Mouse (Mus musculus) neural tube, embryonic 11.5 days (tissue): ENCODE results near the gene 4930539E08Rik. TPM values are rescaled to one million over a fixed set of nuclear protein-coding genes. Genes with fewer than 3 reads are reported as not detected.
A peak's percentile ranks its signal among the peaks of the same experiment; 100 is the strongest.

Source experiments
- ATAC-seq: fragments of 200-750 bp; cut with Nextera tagmentation; 2 replicates; pipeline ENCODE4 v1.8.0; 2017; ENCODE audit warnings: moderate number of reproducible peaks, mild to moderate bottlenecking, moderate TSS enrichment, moderate library complexity; ENCODE audit not compliant: insufficient read depth, low FRiP score, low TSS enrichment
- DNase-seq: peaks from one replicate; pipeline ENCODE4 v3.0.0-alpha.2; 2015; ENCODE audit warnings: low spot score
- H3K27ac ChIP-seq: fragments of 300-500 bp; sonication (generic); 2 replicates; pipeline ENCODE4 v1.5.1; 2014; ENCODE audit warnings: low read depth, mild to moderate bottlenecking, low read length
- H3K27me3 ChIP-seq: fragments of 300-500 bp; sonication (generic); 2 replicates; pipeline ENCODE4 v1.6.1; 2014; ENCODE audit warnings: mild to moderate bottlenecking, low read length, mixed read lengths; ENCODE audit not compliant: control insufficient read depth, insufficient read depth
- H3K36me3 ChIP-seq: fragments of 300-500 bp; sonication (generic); 2 replicates; pipeline ENCODE4 v1.6.1; 2014; ENCODE audit warnings: mild to moderate bottlenecking, low read length, moderate library complexity, mixed read lengths; ENCODE audit not compliant: control insufficient read depth, insufficient read depth
- H3K4me1 ChIP-seq: fragments of 300-500 bp; sonication (generic); 2 replicates; pipeline ENCODE4 v1.6.1; 2014; ENCODE audit warnings: low read length, mixed read lengths; ENCODE audit not compliant: control insufficient read depth, insufficient read depth
- H3K4me2 ChIP-seq: fragments of 300-500 bp; sonication (generic); 2 replicates; pipeline ENCODE4 v1.6.1; 2014; ENCODE audit warnings: low read depth, mild to moderate bottlenecking, moderate library complexity
- H3K4me3 ChIP-seq: fragments of 300-500 bp; sonication (generic); 2 replicates; pipeline ENCODE4 v1.5.1; 2014; ENCODE audit warnings: low read depth, low read length
- H3K9ac ChIP-seq: fragments of 300-500 bp; sonication (generic); 2 replicates; pipeline ENCODE4 v1.6.1; 2014; ENCODE audit warnings: mild to moderate bottlenecking, low read length
- H3K9me3 ChIP-seq: fragments of 300-500 bp; sonication (generic); 2 replicates; pipeline ENCODE4 v1.6.1; 2016; ENCODE audit warnings: low read length; ENCODE audit not compliant: control insufficient read depth
- WGBS: fragments of 180-500 bp; shearing (Covaris S2); extraction: QIAGEN DNeasy Blood & Tissue Kit; methylation state at CpG from one replicate; pipeline ENCODE4 v1.1.7; 2014; 5-methylcytosine and 5-hydroxymethylcytosine counted together
- polyA plus RNA-seq: library from polyadenylated mRNA; unstranded; fragments of >200 nt; fragmentation: Nextera tagmentation; extraction: Ambion mirVana; gene quantifications from 2 replicates; pipeline ENCODE4 v1.2.1, GENCODE M21; 2014

Gene 4930539E08Rik
- polyA plus RNA-seq, 1 experiment from 2014 or later: 0.15 TPM

GRCm38 (mm10) chr17:28886266-28886665 lies 28.9 kb downstream of the 4930539E08Rik start:
- no peak overlapping the region for H3K9ac ChIP-seq
- H3K9me3 ChIP-seq: 0 out of 2 replicates have a peak, but pooled peaks cover 4% of the 10 kb centered on the region
- no peaks in the 10 kb centered on the region for H3K27me3 ChIP-seq
- H3K4me2 ChIP-seq: no peak overlapping the region
- no peak for ATAC-seq
- H3K4me3 ChIP-seq: no peak overlapping the region
- H3K36me3 ChIP-seq: no peaks in the 10 kb centered on the region
- DNase-seq: no peak
- H3K4me1 ChIP-seq: no peaks in the 10 kb centered on the region
- 85% methylated on average over 8 of the region's 8 CpGs for WGBS
- H3K27ac ChIP-seq: no peak overlapping the region

DNA sequence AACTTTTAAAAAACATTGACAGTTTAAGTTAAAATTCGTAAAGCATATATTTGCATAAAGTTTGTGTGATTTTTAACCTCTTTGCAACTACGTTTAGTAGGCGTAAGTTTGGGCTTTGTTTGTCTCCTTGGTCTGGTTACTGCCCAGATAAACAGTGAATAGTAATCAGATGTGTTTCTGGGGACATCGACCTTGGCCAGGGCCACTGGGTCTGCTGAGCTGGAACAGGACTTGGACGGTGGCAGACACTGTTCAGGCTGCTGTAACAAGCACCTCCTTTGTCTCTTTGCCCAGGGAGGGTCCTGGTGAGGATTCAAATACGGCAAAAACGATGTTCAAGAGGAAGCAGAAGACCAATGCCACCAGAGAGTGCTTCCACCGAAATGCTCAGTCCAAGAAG lies 29.9 kb downstream of the 4930539E08Rik start:
- H3K9me3 ChIP-seq: 0 out of 2 replicates have a peak, but pooled peaks cover 4% of the 10 kb centered on the region
- H3K4me2 ChIP-seq: no peak overlapping the region
- H3K4me1 ChIP-seq: no peaks in the 10 kb centered on the region
- ATAC-seq (no peak), DNase-seq (no peak)
- no peak overlapping the region for H3K9ac ChIP-seq
- H3K27me3 ChIP-seq: no peaks in the 10 kb centered on the region
- 88% methylated on average over 8 of the region's 8 CpGs for WGBS
- no peaks in the 10 kb centered on the region for H3K36me3 ChIP-seq
- H3K4me3 ChIP-seq: no peak overlapping the region
- H3K27ac ChIP-seq: no peak overlapping the region

DNA sequence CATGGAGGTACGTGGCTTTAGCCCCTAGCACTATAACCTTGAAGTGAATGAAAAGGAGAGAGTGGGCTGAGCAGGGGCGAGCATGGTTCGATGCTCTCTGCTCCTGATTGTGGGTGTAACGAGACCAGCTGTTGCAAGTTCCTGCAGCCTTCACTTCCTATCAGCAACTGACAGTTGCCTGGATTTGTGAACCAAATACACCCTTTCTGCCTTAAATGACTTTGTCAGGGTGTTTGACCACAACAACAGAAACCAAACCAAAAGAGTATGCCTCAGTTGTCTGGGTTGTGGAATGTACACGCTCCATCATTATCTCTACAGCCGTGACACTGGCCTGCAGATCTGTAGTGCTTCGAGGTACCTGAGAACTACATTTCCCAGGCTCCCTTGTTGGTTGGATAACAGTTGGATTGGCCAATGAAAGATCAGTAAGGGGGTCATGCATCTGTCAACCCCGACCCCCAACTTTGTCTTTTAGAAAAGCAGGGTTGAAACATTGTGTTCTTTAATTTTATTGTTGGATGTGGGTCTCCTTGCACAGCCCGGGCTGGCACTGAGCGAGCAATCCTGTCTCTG lies 31.1 kb downstream of the 4930539E08Rik start:
- 74% methylated on average over 10 of the region's 10 CpGs for WGBS
- no peak overlapping the region for H3K27ac ChIP-seq
- H3K27me3 ChIP-seq: no peaks in the 10 kb centered on the region
- no peaks in the 10 kb centered on the region for H3K4me1 ChIP-seq
- no peak overlapping the region for H3K4me2 ChIP-seq
- ATAC-seq (no peak), DNase-seq (no peak)
- H3K4me3 ChIP-seq: no peak overlapping the region
- H3K9ac ChIP-seq: no peak overlapping the region
- 0 out of 2 replicates have a peak, but pooled peaks cover 4% of the 10 kb centered on the region for H3K9me3 ChIP-seq
- H3K36me3 ChIP-seq: no peaks in the 10 kb centered on the region

DNA sequence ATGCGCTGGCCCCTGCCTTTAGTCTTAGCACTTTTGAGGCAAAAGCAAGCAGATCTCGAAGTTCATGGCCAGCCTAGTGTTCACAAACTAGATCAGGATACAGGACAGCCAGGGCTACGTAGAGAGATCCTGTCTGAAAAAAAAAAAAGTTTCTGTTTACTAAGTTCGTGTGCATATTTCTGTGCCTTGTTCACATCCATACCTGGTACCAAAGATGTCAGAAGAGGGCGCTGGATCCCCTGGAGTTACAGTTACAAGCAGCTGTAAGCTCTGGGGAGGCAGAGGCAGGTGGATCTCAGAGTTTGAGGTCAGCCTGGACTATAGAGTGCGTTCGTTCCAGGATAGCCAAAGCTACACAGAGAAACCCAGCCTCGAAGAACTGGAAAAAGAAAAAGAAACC lies 32.3 kb downstream of the 4930539E08Rik start:
- Histone ChIP-seq H3K27ac (no peak overlapping the region), H3K9ac (no peak overlapping the region), H3K36me3 (no peaks in the 10 kb centered on the region), H3K9me3 (no peaks in the 10 kb centered on the region), H3K4me2 (no peak overlapping the region), H3K27me3 (no peaks in the 10 kb centered on the region), H3K4me1 (no peaks in the 10 kb centered on the region), H3K4me3 (no peak overlapping the region)
- no peak for DNase-seq
- 54% methylated on average over 8 of the region's 8 CpGs for WGBS
- ATAC-seq: no peak

DNA sequence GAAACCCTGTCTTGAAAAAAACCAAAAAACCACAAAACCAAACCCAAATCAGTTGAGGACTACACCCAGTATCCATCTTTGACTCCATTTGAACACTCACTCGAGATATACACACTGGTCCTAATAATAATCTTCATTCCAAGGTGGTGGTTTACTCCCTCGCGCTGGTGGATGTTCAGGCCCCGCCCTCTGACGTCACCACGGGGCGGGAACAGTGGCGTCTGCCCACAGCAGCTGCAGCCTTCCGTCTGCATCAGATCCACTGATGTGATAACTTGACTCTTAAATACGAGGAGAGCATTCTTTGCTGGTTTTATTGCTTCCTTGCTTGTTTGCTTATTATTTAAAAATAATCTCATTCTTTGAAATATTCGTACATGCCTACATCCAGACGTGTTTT lies 32.8 kb downstream of the 4930539E08Rik start:
- 5% methylated on average over 12 of the region's 12 CpGs for WGBS
- Histone ChIP-seq H3K27me3 (no peaks in the 10 kb centered on the region), H3K4me1 (no peaks in the 10 kb centered on the region), H3K9me3 (no peaks in the 10 kb centered on the region), H3K4me2 (no peak overlapping the region), H3K27ac (no peak overlapping the region), H3K36me3 (no peaks in the 10 kb centered on the region), H3K4me3 (no peak overlapping the region), H3K9ac (no peak overlapping the region)
- peak; percentile 84 for DNase-seq
- ATAC-seq: no peak

- Histone ChIP-seq H3K9ac (no peak overlapping the region), H3K4me2 (no peak overlapping the region), H3K27me3 (no peaks in the 10 kb centered on the region), H3K4me1 (no peaks in the 10 kb centered on the region), H3K27ac (no peak overlapping the region), H3K9me3 (no peaks in the 10 kb centered on the region), H3K36me3 (no peaks in the 10 kb centered on the region), H3K4me3 (no peak overlapping the region)
- ATAC-seq: no peak
- peak; percentile 90 for DNase-seq
- 5% methylated on average over 18 of the region's 18 CpGs for WGBS
These were observed 35.2 kb downstream of the 4930539E08Rik start for GRCm38 (mm10) chr17:28879931-28880391.

GRCm38 (mm10) chr17:28876821-28877220 lies 38.3 kb downstream of the 4930539E08Rik start:
- Histone ChIP-seq H3K9ac (no peak overlapping the region), H3K9me3 (no peaks in the 10 kb centered on the region), H3K27me3 (no peaks in the 10 kb centered on the region), H3K27ac (no peak overlapping the region), H3K4me1 (no peaks in the 10 kb centered on the region), H3K36me3 (no peaks in the 10 kb centered on the region), H3K4me2 (no peak overlapping the region), H3K4me3 (no peak overlapping the region)
- peak; percentile 63 for DNase-seq
- WGBS: 18% methylated on average over 19 of the region's 19 CpGs
- ATAC-seq: no peak

GRCm38 (mm10) chr17:28876331-28876730 lies 38.8 kb downstream of the 4930539E08Rik start:
- Histone ChIP-seq H3K4me3 (no peak overlapping the region), H3K36me3 (no peaks in the 10 kb centered on the region), H3K27ac (no peak overlapping the region), H3K9ac (no peak overlapping the region), H3K27me3 (no peaks in the 10 kb centered on the region), H3K9me3 (no peaks in the 10 kb centered on the region), H3K4me1 (no peaks in the 10 kb centered on the region), H3K4me2 (no peak overlapping the region)
- no peak for ATAC-seq
- DNase-seq: no peak
- WGBS: 69% methylated on average over 5 of the region's 5 CpGs

GRCm38 (mm10) chr17:28875316-28875715 lies 39.8 kb downstream of the 4930539E08Rik start:
- no peaks in the 10 kb centered on the region for H3K36me3 ChIP-seq
- no peak overlapping the region for H3K9ac ChIP-seq
- WGBS: 55% methylated on average over 8 of the region's 8 CpGs
- no peak overlapping the region for H3K4me2 ChIP-seq
- no peaks in the 10 kb centered on the region for H3K4me1 ChIP-seq
- ATAC-seq (no peak), DNase-seq (no peak)
- no peak overlapping the region for H3K4me3 ChIP-seq
- H3K27ac ChIP-seq: no peak overlapping the region
- no peaks in the 10 kb centered on the region for H3K9me3 ChIP-seq
- no peaks in the 10 kb centered on the region for H3K27me3 ChIP-seq
